Mouse (Mus musculus) erythroblast, adult 5-6 weeks (primary cell): ENCODE results near the gene Clcn1. TPM values are rescaled to one million over a fixed set of nuclear protein-coding genes. Genes with fewer than 3 reads are reported as not detected.

Experiments
- ATAC-seq: replicated peaks from 2 replicates; pipeline ENCODE4 v1.8.0; 2016; ENCODE audit warnings: moderate number of reproducible peaks, mild to moderate bottlenecking, moderate TSS enrichment, inconsistent platforms; ENCODE audit not compliant: poor library complexity, low FRiP score, severe bottlenecking
- total RNA-seq, 2 experiments: library from RNA; stranded (forward) in 1 of 2; stranded (reverse) in 1 of 2; fragments of 150-400 nt in 1 of 2; fragments of 200-764, 138-1000 nt in 1 of 2; gene quantifications; 2 replicates each; pipeline versions ENCODE4 v1.2.3 to v1.2.4; 2015 to 2017; ENCODE audit warnings: low replicate concordance in 2 of 2

Clcn1 gene
- total RNA-seq, 2 experiments from 2014 or later, result 2.0 TPM; not detected in 1

- ATAC-seq, result no peak
These were observed 75.6 kb downstream of the Clcn1 start for GRCm38 (mm10) chr6:42362074-42362473.

GRCm38 (mm10) chr6:42362497-42362896, 76.0 kb downstream of the Clcn1 start:
- ATAC-seq, result no peak

- no peak for ATAC-seq
These were observed 76.5 kb downstream of the Clcn1 start for GRCm38 (mm10) chr6:42362974-42363373.

GRCm38 (mm10) chr6:42364066-42364465, 77.6 kb downstream of the Clcn1 start:
- no peak for ATAC-seq

- ATAC-seq, result no peak
These were observed 78.1 kb downstream of the Clcn1 start for GRCm38 (mm10) chr6:42364607-42365006.

GRCm38 (mm10) chr6:42365215-42365614, 78.7 kb downstream of the Clcn1 start:
- no peak for ATAC-seq

Other genes starting within 250 kb of the Clcn1 start
- not detected in 2 replicates for gene Sva, start 248.3 kb upstream of the Clcn1 start, total RNA-seq (2015; ENCODE audit: low replicate concordance)
- not detected in 2 replicates for gene Sva, start 248.3 kb upstream of the Clcn1 start, total RNA-seq (2017; ENCODE audit: low replicate concordance)
- not detected in 2 replicates for gene Tas2r139, start 145.7 kb upstream of the Clcn1 start, total RNA-seq (2015; ENCODE audit: low replicate concordance)
- not detected in 2 replicates for gene Tas2r139, start 145.7 kb upstream of the Clcn1 start, total RNA-seq (2017; ENCODE audit: low replicate concordance)
- gene Tas2r144, start 71.4 kb upstream of the Clcn1 start, total RNA-seq (2015; ENCODE audit: low replicate concordance), result not detected in 2 replicates
- not detected in 2 replicates for gene Tas2r144, start 71.4 kb upstream of the Clcn1 start, total RNA-seq (2017; ENCODE audit: low replicate concordance)
- gene Gstk1, start 40.8 kb upstream of the Clcn1 start, total RNA-seq (2015; ENCODE audit: low replicate concordance), result 8.4 TPM in 1 of 2 replicates, not detected in the other
- gene Gstk1, start 40.8 kb upstream of the Clcn1 start, total RNA-seq (2017; ENCODE audit: low replicate concordance), result 2.0 TPM in 1 of 2 replicates, not detected in the other
- gene Tmem139, start 24.7 kb upstream of the Clcn1 start, total RNA-seq (2015; ENCODE audit: low replicate concordance), result not detected in 2 replicates
- gene Tmem139, start 24.7 kb upstream of the Clcn1 start, total RNA-seq (2017; ENCODE audit: low replicate concordance), result not detected in 2 replicates
- 22.4 and 26.7 TPM in 2 replicates for gene Casp2, start 21.7 kb upstream of the Clcn1 start, total RNA-seq (2015; ENCODE audit: low replicate concordance)
- gene Casp2, start 21.7 kb upstream of the Clcn1 start, total RNA-seq (2017; ENCODE audit: low replicate concordance), result 32.1 and 38.9 TPM in 2 replicates
- gene Fam131b, start 38.0 kb downstream of the Clcn1 start, total RNA-seq (2015; ENCODE audit: low replicate concordance), result not detected in 2 replicates
- not detected in 2 replicates for gene Fam131b, start 38.0 kb downstream of the Clcn1 start, total RNA-seq (2017; ENCODE audit: low replicate concordance)
- 74.0 and 87.0 TPM in 2 replicates for gene Zyx, start 62.9 kb downstream of the Clcn1 start, total RNA-seq (2015; ENCODE audit: low replicate concordance)
- gene Zyx, start 62.9 kb downstream of the Clcn1 start, total RNA-seq (2017; ENCODE audit: low replicate concordance), result 7.7 and 14.1 TPM in 2 replicates
- gene Epha1, start 86.6 kb downstream of the Clcn1 start, total RNA-seq (2015; ENCODE audit: low replicate concordance), result not detected in 2 replicates
- gene Epha1, start 86.6 kb downstream of the Clcn1 start, total RNA-seq (2017; ENCODE audit: low replicate concordance), result not detected in 2 replicates
- gene Tas2r143, start 113.6 kb downstream of the Clcn1 start, total RNA-seq (2015; ENCODE audit: low replicate concordance), result not detected in 2 replicates
- gene Tas2r143, start 113.6 kb downstream of the Clcn1 start, total RNA-seq (2017; ENCODE audit: low replicate concordance), result not detected in 2 replicates
- not detected in 2 replicates for gene Tas2r135, start 118.7 kb downstream of the Clcn1 start, total RNA-seq (2015; ENCODE audit: low replicate concordance)
- not detected in 2 replicates for gene Tas2r135, start 118.7 kb downstream of the Clcn1 start, total RNA-seq (2017; ENCODE audit: low replicate concordance)
- not detected in 2 replicates for gene Tas2r126, start 147.8 kb downstream of the Clcn1 start, total RNA-seq (2015; ENCODE audit: low replicate concordance)
- gene Tas2r126, start 147.8 kb downstream of the Clcn1 start, total RNA-seq (2017; ENCODE audit: low replicate concordance), result not detected in 2 replicates
- not detected in 2 replicates for gene Olfr458, start 178.5 kb downstream of the Clcn1 start, total RNA-seq (2015; ENCODE audit: low replicate concordance)
- gene Olfr458, start 178.5 kb downstream of the Clcn1 start, total RNA-seq (2017; ENCODE audit: low replicate concordance), result not detected in 2 replicates
- not detected in 2 replicates for gene Olfr457, start 189.7 kb downstream of the Clcn1 start, total RNA-seq (2015; ENCODE audit: low replicate concordance)
- gene Olfr457, start 189.7 kb downstream of the Clcn1 start, total RNA-seq (2017; ENCODE audit: low replicate concordance), result 0.42 TPM in 1 of 2 replicates, not detected in the other
- not detected in 2 replicates for gene Olfr456, start 200.5 kb downstream of the Clcn1 start, total RNA-seq (2015; ENCODE audit: low replicate concordance)
- gene Olfr456, start 200.5 kb downstream of the Clcn1 start, total RNA-seq (2017; ENCODE audit: low replicate concordance), result not detected in 2 replicates